Mouse (Mus musculus): Measurements from ENCODE around the gene Stk4.

- TF ChIP-seq MAFK (IDR thresholded peaks at IDR 0.05; ENCODE audit: insufficient read depth, low read depth, low read length) (no peak), CHD2 (IDR thresholded peaks at IDR 0.05; ENCODE audit: low read depth, low read length) (no peak), ZNF384 (IDR thresholded peaks at IDR 0.05; ENCODE audit: low read depth, low read length) (no peak)
Observed at GRCm38 (mm10) chr2:164047197-164047690, 22.9 kb upstream of the Stk4 start.

Data from ES-E14 (cell line).